Mouse (Mus musculus) ES-Bruce4 (cell line): ENCODE results near the gene Ndufs6. TPM values are rescaled to one million over a fixed set of nuclear protein-coding genes. Genes with fewer than 3 reads are reported as not detected.

ENCODE experiments used
- H3K27ac ChIP-seq: 2 replicates; pipeline ENCODE4 v1.5.1; 2012; ENCODE audit warnings: low read length, inconsistent platforms; ENCODE audit not compliant: insufficient read depth
- H3K27me3 ChIP-seq: 2 replicates; pipeline ENCODE4 v1.6.1; 2012; ENCODE audit warnings: mild to moderate bottlenecking, low read length, inconsistent platforms; ENCODE audit not compliant: control insufficient read depth, poor library complexity, insufficient read depth, severe bottlenecking
- H3K36me3 ChIP-seq: 2 replicates; pipeline ENCODE4 v1.6.1; 2012; ENCODE audit warnings: inconsistent platforms, mild to moderate bottlenecking, low read length, moderate library complexity; ENCODE audit not compliant: control insufficient read depth, poor library complexity, insufficient read depth, severe bottlenecking
- H3K4me1 ChIP-seq: one replicate; pipeline ENCODE4 v1.8.1; 2011; ENCODE audit warnings: low read length; ENCODE audit not compliant: control insufficient read depth, insufficient read depth
- H3K4me3 ChIP-seq: 2 replicates; pipeline ENCODE4 v1.5.1; 2011; ENCODE audit warnings: low read depth, mild to moderate bottlenecking, low read length
- H3K9ac ChIP-seq: 2 replicates; pipeline ENCODE4 v1.6.1; 2012; ENCODE audit warnings: low read depth, mild to moderate bottlenecking, inconsistent platforms; ENCODE audit not compliant: poor library complexity, severe bottlenecking
- H3K9me3 ChIP-seq: replicated peaks from 2 replicates; pipeline ENCODE4 v1.6.1; 2012; ENCODE audit warnings: mild to moderate bottlenecking, low read length, inconsistent platforms; ENCODE audit not compliant: control insufficient read depth, poor library complexity, insufficient read depth, severe bottlenecking
- CTCF ChIP-seq: IDR thresholded peaks from one replicate; pipeline ENCODE4 v1.8.1; 2011; ENCODE audit warnings: low read depth, low read length
- EP300 ChIP-seq: IDR thresholded peaks from 2 replicates; pipeline ENCODE4 v1.6.1; 2011; ENCODE audit warnings: low read depth, low read length; ENCODE audit not compliant: insufficient read depth
- POLR2A ChIP-seq: IDR thresholded peaks from one replicate; pipeline ENCODE4 v1.8.1; 2011; ENCODE audit warnings: low read length; ENCODE audit not compliant: insufficient read depth
- polyA plus RNA-seq: library from polyadenylated mRNA; stranded (reverse); fragments of >200 nt; gene quantifications from 2 replicates; pipeline ENCODE4 v1.2.4, GENCODE M21; 2011; ENCODE audit warnings: low read depth; ENCODE audit not compliant: missing spikeins, insufficient read depth, insufficient read length

Gene Ndufs6
- 233 and 263 TPM in 2 replicates for polyA plus RNA-seq

- H3K4me3 ChIP-seq = peak within 1 kb of the TSS; percentile 93
- H3K36me3 ChIP-seq = peaks cover 25% of the 10 kb centered on the region
- H3K27ac ChIP-seq = peak within 1 kb of the TSS; percentile 81
- TF ChIP-seq EP300 (0 out of 2 replicates have a peak, but pooled peaks have one; percentile 33), CTCF (no peak), POLR2A (peak; percentile 65)
- no peaks in the 10 kb centered on the region for H3K27me3 ChIP-seq
- peak within 1 kb of the TSS; percentile 70 for H3K9ac ChIP-seq
- peaks cover 2% of the 10 kb centered on the region for H3K4me1 ChIP-seq
- H3K9me3 ChIP-seq = no peaks in the 10 kb centered on the region
Observed at GRCm38 (mm10) chr13:73327827-73328698, at the start of gene Ndufs6, which contains the start of gene Mrpl36. Ndufs6 (minus strand) TSS chr13:73328542. Mrpl36 (plus strand) TSS chr13:73328513.

- H3K9ac ChIP-seq = no peak overlapping the region
- no peaks in the 10 kb centered on the region for H3K9me3 ChIP-seq
- H3K27me3 ChIP-seq = no peaks in the 10 kb centered on the region
- H3K27ac ChIP-seq = no peak overlapping the region
- H3K4me1 ChIP-seq = no peaks in the 10 kb centered on the region
- no peak for TF ChIP-seq CTCF
- TF ChIP-seq POLR2A = no peak
- TF ChIP-seq EP300 = no peak
- H3K36me3 ChIP-seq = no peaks in the 10 kb centered on the region
- H3K4me3 ChIP-seq = no peak overlapping the region
Observed at GRCm38 (mm10) chr13:73377637-73378036, 49.3 kb upstream of the Ndufs6 start.

- Histone ChIP-seq H3K9me3 (no peaks in the 10 kb centered on the region), H3K27ac (no peak overlapping the region), H3K36me3 (no peaks in the 10 kb centered on the region), H3K4me1 (no peaks in the 10 kb centered on the region), H3K27me3 (no peaks in the 10 kb centered on the region), H3K4me3 (no peak overlapping the region), H3K9ac (no peak overlapping the region)
- TF ChIP-seq EP300 (no peak), POLR2A (no peak), CTCF (no peak)
Observed at GRCm38 (mm10) chr13:73374612-73375011, 46.3 kb upstream of the Ndufs6 start.

- no peak overlapping the region for H3K4me3 ChIP-seq
- no peaks in the 10 kb centered on the region for H3K4me1 ChIP-seq
- H3K9ac ChIP-seq = no peak overlapping the region
- H3K36me3 ChIP-seq = no peaks in the 10 kb centered on the region
- no peak for TF ChIP-seq CTCF
- no peak for TF ChIP-seq EP300
- no peak for TF ChIP-seq POLR2A
- H3K27me3 ChIP-seq = no peaks in the 10 kb centered on the region
- H3K27ac ChIP-seq = no peak overlapping the region
- no peaks in the 10 kb centered on the region for H3K9me3 ChIP-seq
Observed at GRCm38 (mm10) chr13:73373367-73373766, 45.0 kb upstream of the Ndufs6 start.

- no peak overlapping the region for H3K27ac ChIP-seq
- H3K4me3 ChIP-seq = no peak overlapping the region
- H3K9ac ChIP-seq = no peak overlapping the region
- H3K27me3 ChIP-seq = no peaks in the 10 kb centered on the region
- H3K9me3 ChIP-seq = no peaks in the 10 kb centered on the region
- H3K36me3 ChIP-seq = no peaks in the 10 kb centered on the region
- no peak for TF ChIP-seq EP300
- TF ChIP-seq CTCF = no peak
- TF ChIP-seq POLR2A = no peak
- no peaks in the 10 kb centered on the region for H3K4me1 ChIP-seq
Observed at GRCm38 (mm10) chr13:73357106-73357505, 28.8 kb upstream of the Ndufs6 start.

GRCm38 (mm10) chr13:73352491-73352890 lies 24.1 kb upstream of the Ndufs6 start:
- no peaks in the 10 kb centered on the region for H3K27me3 ChIP-seq
- H3K4me3 ChIP-seq = no peak overlapping the region
- no peaks in the 10 kb centered on the region for H3K9me3 ChIP-seq
- no peaks in the 10 kb centered on the region for H3K36me3 ChIP-seq
- TF ChIP-seq POLR2A (no peak), CTCF (no peak), EP300 (no peak)
- no peak overlapping the region for H3K27ac ChIP-seq
- no peak overlapping the region for H3K9ac ChIP-seq
- no peaks in the 10 kb centered on the region for H3K4me1 ChIP-seq
